In the genomic region with DNA sequence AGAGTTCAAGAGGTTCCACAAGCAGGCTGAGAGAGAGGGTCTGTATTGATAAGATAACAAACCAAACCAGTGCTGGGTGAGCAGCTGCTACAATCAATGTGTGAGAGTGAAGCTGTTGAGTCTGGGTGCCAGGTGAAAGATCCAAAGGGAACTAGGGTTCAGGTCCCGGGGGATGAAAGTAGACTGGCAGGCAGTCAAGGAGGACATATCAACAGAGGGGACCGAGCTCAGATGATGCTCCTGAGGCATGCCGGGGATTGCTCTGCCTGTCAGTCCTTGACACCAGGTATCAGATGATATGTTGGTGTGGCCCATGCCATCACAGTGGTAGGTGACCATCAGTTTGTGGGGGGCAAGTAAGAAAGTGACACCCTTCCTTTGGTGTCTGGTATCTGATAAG, we compare ENCODE assay signal across 9 mouse cellular contexts. TPM values are rescaled to one million over a fixed set of nuclear protein-coding genes. Genes with fewer than 3 reads are reported as not detected.
DNase-seq lines count a peak whose midpoint lies in the region; ATAC-seq and TF ChIP-seq lines count a peak whose summit lies in the region.
"Had no signal": no experiment of that assay in that cellular context is flagged by ENCODE, and none has a peak within 500 bp of the region (broad histone marks: within the 10 kb centered on the region; RNA-seq: fewer than 3 reads in every experiment).

No protein-coding gene starts in this region.

- H3K9me3 ChIP-seq in kidney, embryonic 15.5 days (replicated peaks) = no peaks in the 10 kb centered on the region
- H3K9me3 ChIP-seq in embryonic facial prominence, embryonic 14.5 days (ENCODE audit: control insufficient read depth, low read length) = no peaks in the 10 kb centered on the region
- no peaks in the 10 kb centered on the region for H3K9me3 ChIP-seq in heart, embryonic 14.5 days (ENCODE audit: control insufficient read depth, low read length)
- H3K9me3 ChIP-seq in liver, postnatal 0 days (ENCODE audit: low read length) = no peaks in the 10 kb centered on the region

- no peak overlapping the region for H3K4me2 ChIP-seq in kidney, embryonic 15.5 days
- H3K4me2 ChIP-seq in embryonic facial prominence, embryonic 14.5 days (ENCODE audit: low read depth, low read length) = no peak overlapping the region
- no peak overlapping the region for H3K4me2 ChIP-seq in heart, embryonic 14.5 days (ENCODE audit: low read length)
- no peak overlapping the region for H3K4me2 ChIP-seq in liver, postnatal 0 days (ENCODE audit: low read depth, low read length)

- peak overlapping the region; percentile 93 for H3K27ac ChIP-seq in kidney, embryonic 15.5 days
- peak overlapping the region; percentile 98 for H3K27ac ChIP-seq in embryonic facial prominence, embryonic 14.5 days (replicated peaks; ENCODE audit: low read depth, low read length)
- peak overlapping the region; percentile 95 to 98 for H3K27ac ChIP-seq in heart, embryonic 14.5 days (replicated peaks in 1 of 2; ENCODE audit: control insufficient read depth in 1 of 2, insufficient read depth in 1 of 2, low read depth in 2 of 2, low read length in 2 of 2)
- peak overlapping the region; percentile 93 for H3K27ac ChIP-seq in macrophage
- H3K27ac ChIP-seq in liver, postnatal 0 days (ENCODE audit: low read depth) = no peak overlapping the region

- H3K79me2 ChIP-seq in macrophage (ENCODE audit: inconsistent target) = peaks cover 11% of the 10 kb centered on the region

- no peak overlapping the region for H3K4me3 ChIP-seq in kidney, embryonic 15.5 days (replicated peaks)
- H3K4me3 ChIP-seq in embryonic facial prominence, embryonic 14.5 days (ENCODE audit: low read depth, low read length) = no peak overlapping the region
- H3K4me3 ChIP-seq in heart, embryonic 14.5 days (ENCODE audit: control insufficient read depth in 1 of 2, insufficient read depth in 1 of 2, low read depth in 1 of 2, low read length in 2 of 2) = no peak overlapping the region
- H3K4me3 ChIP-seq in macrophage (ENCODE audit: inconsistent target) = no peak overlapping the region
- H3K4me3 ChIP-seq in liver, postnatal 0 days (ENCODE audit: low read depth, low read length) = no peak overlapping the region

- 80% methylated on average over 3 of the region's 3 CpGs for WGBS in kidney, embryonic 15.5 days
- 58% methylated on average over 3 of the region's 3 CpGs for WGBS in embryonic facial prominence, embryonic 14.5 days
- WGBS in heart, embryonic 14.5 days = 17% methylated on average over 3 of the region's 3 CpGs
- 96% methylated on average over 3 of the region's 3 CpGs for WGBS in macrophage (ENCODE audit: missing documents)
- WGBS in liver, postnatal 0 days (ENCODE audit: insufficient replicate concordance) = 49% methylated on average over 3 of the region's 3 CpGs

- no peak for TF ChIP-seq CTCF in liver, postnatal 0 days (IDR thresholded peaks at IDR 0.05; ENCODE audit: low read depth)

- DNase-seq in kidney, adult 9 months = no peak
- no peak for DNase-seq in embryonic facial prominence, embryonic 14.5 days (ENCODE audit: low spot score)
- DNase-seq in layer of hippocampus, adult 18-20 months (ENCODE audit: low spot score in 2 of 2) = no peak
- DNase-seq in ovary, postnatal 36 days (ENCODE audit: low spot score) = no peak
- DNase-seq in liver, postnatal 0 days = no peak

- no peak for TF ChIP-seq EP300 in liver, postnatal 0 days (IDR thresholded peaks at IDR 0.05; ENCODE audit: low read depth)

- H3K9ac ChIP-seq in kidney, embryonic 15.5 days = no peak overlapping the region
- H3K9ac ChIP-seq in embryonic facial prominence, embryonic 14.5 days (ENCODE audit: low read depth, low read length) = no peak overlapping the region
- 0 out of 2 replicates have a peak overlapping the region, but pooled peaks have one; percentile 32 for H3K9ac ChIP-seq in heart, embryonic 14.5 days (ENCODE audit: low read length)
- no peak overlapping the region for H3K9ac ChIP-seq in liver, postnatal 0 days (replicated peaks)

- H3K36me3 ChIP-seq in kidney, embryonic 15.5 days = no peaks in the 10 kb centered on the region
- H3K36me3 ChIP-seq in embryonic facial prominence, embryonic 14.5 days (ENCODE audit: control insufficient read depth, insufficient read depth, low read length) = no peaks in the 10 kb centered on the region
- H3K36me3 ChIP-seq in heart, embryonic 14.5 days (ENCODE audit: control insufficient read depth, insufficient read depth, low read length) = no peaks in the 10 kb centered on the region
- H3K36me3 ChIP-seq in macrophage (ENCODE audit: inconsistent target) = no peaks in the 10 kb centered on the region
- no peaks in the 10 kb centered on the region for H3K36me3 ChIP-seq in liver, postnatal 0 days (replicated peaks; ENCODE audit: insufficient read depth, low read length)

- ATAC-seq in kidney, embryonic 15.5 days (replicated peaks; ENCODE audit: low FRiP score) = no peak
- no peak for ATAC-seq in embryonic facial prominence, embryonic 14.5 days (ENCODE audit: low read depth)
- ATAC-seq in heart, embryonic 14.5 days (ENCODE audit: insufficient number of reproducible peaks, insufficient read depth, low FRiP score, low read depth) = peak; percentile 49
- no peak for ATAC-seq in liver, postnatal 0 days

- no peaks in the 10 kb centered on the region for H3K27me3 ChIP-seq in kidney, embryonic 15.5 days
- no peaks in the 10 kb centered on the region for H3K27me3 ChIP-seq in embryonic facial prominence, embryonic 14.5 days (replicated peaks; ENCODE audit: control insufficient read depth, insufficient read depth, low read length)
- no peaks in the 10 kb centered on the region for H3K27me3 ChIP-seq in heart, embryonic 14.5 days (ENCODE audit: control insufficient read depth, insufficient read depth, low read length)
- no peaks in the 10 kb centered on the region for H3K27me3 ChIP-seq in liver, postnatal 0 days (ENCODE audit: insufficient read depth, low read length)

- H3K4me1 ChIP-seq in kidney, embryonic 15.5 days = peaks cover 54% of the 10 kb centered on the region
- H3K4me1 ChIP-seq in embryonic facial prominence, embryonic 14.5 days (ENCODE audit: control insufficient read depth, insufficient read depth, low read length) = peaks cover 36% of the 10 kb centered on the region
- H3K4me1 ChIP-seq in heart, embryonic 14.5 days (ENCODE audit: control insufficient read depth in 2 of 2, insufficient read depth in 2 of 2, low read length in 2 of 2) = peaks cover 59 to 75% of the 10 kb centered on the region in 2 experiments
- H3K4me1 ChIP-seq in liver, postnatal 0 days (ENCODE audit: insufficient read depth) = peaks cover 10% of the 10 kb centered on the region

RNA-seq across cellular contexts. Expression of a gene that starts 3.8 kb away (rescaled TPM):
- 115 and 139 TPM in 2 replicates for polyA plus RNA-seq in kidney, embryonic 15.5 days (2015; fragmentation: Nextera tagmentation; extraction: Ambion mirVana)
- 40.1 and 42.6 TPM in 2 replicates for polyA plus RNA-seq in embryonic facial prominence, embryonic 14.5 days (2014; fragmentation: Nextera tagmentation; extraction: Ambion mirVana)
- polyA plus RNA-seq in heart, embryonic 14.5 days (2014; fragmentation: Nextera tagmentation; extraction: Ambion mirVana) = 48.6 and 49.3 TPM in 2 replicates
- 10 to 100 TPM in 24 of 26 experiments, 1 to 10 TPM in 2; 7.9 to 51.4 (median 34.9) TPM for total RNA-seq in macrophage (2018; cell fraction: chromatin; rRNA removed)
- 100 to 1,000 TPM in 12 of 26 experiments, 10 to 100 TPM in 14; 29.4 to 203 (median 91.2) TPM for total RNA-seq in macrophage (2018; cell fraction: cytosol; rRNA removed)
- 100 to 1,000 TPM in 2 of 26 experiments, 10 to 100 TPM in 24; 17.9 to 115 (median 43.2) TPM for total RNA-seq in macrophage (2018; cell fraction: nucleus; rRNA removed)
- 30.8 to 130 TPM (median 114 TPM) in 3 replicates for polyA plus RNA-seq in macrophage (2018)
- 1 to 10 TPM; 2.6 to 3.1 TPM for total RNA-seq in layer of hippocampus, adult 18-20 months (2021)
- polyA plus RNA-seq in liver, postnatal 0 days (2015; fragmentation: Nextera tagmentation; extraction: Ambion mirVana) = 31.5 and 33.6 TPM in 2 replicates

RNA-seq across cellular contexts. Expression of a gene that starts 15.2 kb away (rescaled TPM):
- 19.0 and 45.8 TPM in 2 replicates for polyA plus RNA-seq in kidney, embryonic 15.5 days (2015; fragmentation: Nextera tagmentation; extraction: Ambion mirVana)
- 319 and 564 TPM in 2 replicates for polyA plus RNA-seq in embryonic facial prominence, embryonic 14.5 days (2014; fragmentation: Nextera tagmentation; extraction: Ambion mirVana)
- polyA plus RNA-seq in heart, embryonic 14.5 days (2014; fragmentation: Nextera tagmentation; extraction: Ambion mirVana) = 24.1 and 31.7 TPM in 2 replicates
- 10 to 100 TPM in 24 of 26 experiments, 1 to 10 TPM in 2; 3.2 to 37.4 (median 23.0) TPM for total RNA-seq in macrophage (2018; cell fraction: chromatin; rRNA removed)
- 10 to 100 TPM in 15 of 26 experiments, 1 to 10 TPM in 11; 6.3 to 23.8 (median 11.0) TPM for total RNA-seq in macrophage (2018; cell fraction: cytosol; rRNA removed)
- 10 to 100 TPM in 19 of 26 experiments, 1 to 10 TPM in 7; 5.5 to 26.3 (median 13.7) TPM for total RNA-seq in macrophage (2018; cell fraction: nucleus; rRNA removed)
- polyA plus RNA-seq in macrophage (2018) = 13.4 to 20.6 TPM (median 18.0 TPM) in 3 replicates
- 1 to 10 TPM in 1 of 2 experiments, not detected in 1; 1.2 TPM for total RNA-seq in layer of hippocampus, adult 18-20 months (2021)
- polyA plus RNA-seq in liver, postnatal 0 days (2015; fragmentation: Nextera tagmentation; extraction: Ambion mirVana) = 6.9 and 72.7 TPM in 2 replicates

RNA-seq across cellular contexts. Expression of a gene that starts 22.2 kb away (rescaled TPM):
- 0.62 and 1.3 TPM in 2 replicates for polyA plus RNA-seq in kidney, embryonic 15.5 days (2015; fragmentation: Nextera tagmentation; extraction: Ambion mirVana)
- 1.9 and 3.9 TPM in 2 replicates for polyA plus RNA-seq in embryonic facial prominence, embryonic 14.5 days (2014; fragmentation: Nextera tagmentation; extraction: Ambion mirVana)
- polyA plus RNA-seq in heart, embryonic 14.5 days (2014; fragmentation: Nextera tagmentation; extraction: Ambion mirVana) = not detected in 2 replicates
- 100 to 1,000 TPM in 25 of 26 experiments, 10 to 100 TPM in 1; 60.8 to 211 (median 144) TPM for total RNA-seq in macrophage (2018; cell fraction: chromatin; rRNA removed)
- total RNA-seq in macrophage (2018; cell fraction: cytosol; rRNA removed) = 1 to 10 TPM in 19 of 26 experiments, under 1 TPM in 7; 0.41 to 8.6 (median 1.5) TPM
- total RNA-seq in macrophage (2018; cell fraction: nucleus; rRNA removed) = 100 to 1,000 TPM in 6 of 26 experiments, 10 to 100 TPM in 20; 48.3 to 120 (median 78.4) TPM
- 3.2 to 10.3 TPM (median 4.8 TPM) in 3 replicates for polyA plus RNA-seq in macrophage (2018)
- total RNA-seq in layer of hippocampus, adult 18-20 months (2021) = not detected
- not detected in 2 replicates for polyA plus RNA-seq in liver, postnatal 0 days (2015; fragmentation: Nextera tagmentation; extraction: Ambion mirVana)
- total RNA-seq: heart, adult 18-20 months had no signal

RNA-seq across cellular contexts. Expression of a gene that starts 41.8 kb away (rescaled TPM):
- 23.5 and 46.2 TPM in 2 replicates for polyA plus RNA-seq in kidney, embryonic 15.5 days (2015; fragmentation: Nextera tagmentation; extraction: Ambion mirVana)
- 376 and 643 TPM in 2 replicates for polyA plus RNA-seq in embryonic facial prominence, embryonic 14.5 days (2014; fragmentation: Nextera tagmentation; extraction: Ambion mirVana)
- polyA plus RNA-seq in heart, embryonic 14.5 days (2014; fragmentation: Nextera tagmentation; extraction: Ambion mirVana) = 3.9 and 5.8 TPM in 2 replicates
- 10 to 100 TPM in 4 of 26 experiments, 1 to 10 TPM in 20, under 1 TPM in 1, not detected in 1; 0.88 to 12.2 (median 3.9) TPM for total RNA-seq in macrophage (2018; cell fraction: chromatin; rRNA removed)
- total RNA-seq in macrophage (2018; cell fraction: cytosol; rRNA removed) = under 1 TPM in 12 of 26 experiments, not detected in 14; 0.15 to 0.80 (median 0.35) TPM
- 1 to 10 TPM in 21 of 26 experiments, not detected in 5; 1.1 to 9.3 (median 2.8) TPM for total RNA-seq in macrophage (2018; cell fraction: nucleus; rRNA removed)
- polyA plus RNA-seq in macrophage (2018) = 0.75 TPM in 1 of 3 replicates, not detected in the others
- total RNA-seq in layer of hippocampus, adult 18-20 months (2021) = not detected
- 3.6 and 72.5 TPM in 2 replicates for polyA plus RNA-seq in liver, postnatal 0 days (2015; fragmentation: Nextera tagmentation; extraction: Ambion mirVana)
